Mouse (Mus musculus) kidney, postnatal 4 days (tissue): Measurements from ENCODE around the gene Sorcs1.

ENCODE experiments used
- DNase-seq, 2 experiments: peaks; one replicate each; pipeline ENCODE4 v3.0.0; 2021; ENCODE audit warnings: mixed read lengths in 2 of 2

Sorcs1 gene

GRCm38 (mm10) chr19:50204341-50204740 is 474.1 kb downstream of the Sorcs1 start:
- peak in 1 of 2 experiments; percentile 11 for DNase-seq

- DNase-seq: no peak
These were observed 481.9 kb downstream of the Sorcs1 start for GRCm38 (mm10) chr19:50196592-50196991.

GRCm38 (mm10) chr19:50185769-50186715 is 492.4 kb downstream of the Sorcs1 start:
- DNase-seq: no peak

- peak; percentile 77 for DNase-seq
These were observed 493.4 kb downstream of the Sorcs1 start for GRCm38 (mm10) chr19:50184901-50185623.

- no peak for DNase-seq
These were observed 499.6 kb downstream of the Sorcs1 start for GRCm38 (mm10) chr19:50178851-50179250.

- no peak for DNase-seq
These were observed 500.3 kb downstream of the Sorcs1 start for GRCm38 (mm10) chr19:50178151-50178550.

GRCm38 (mm10) chr19:50171849-50172248 is 506.6 kb downstream of the Sorcs1 start:
- peak; percentile 20 to 25 for DNase-seq

- no peak for DNase-seq
These were observed 527.3 kb downstream of the Sorcs1 start for GRCm38 (mm10) chr19:50151111-50151510.

- DNase-seq: peak; percentile 3 to 16
These were observed 532.5 kb downstream of the Sorcs1 start for GRCm38 (mm10) chr19:50145919-50146318.

GRCm38 (mm10) chr19:50141853-50142252 is 536.6 kb downstream of the Sorcs1 start:
- peak; percentile 6 to 9 for DNase-seq

GRCm38 (mm10) chr19:50134656-50135055 is 543.8 kb downstream of the Sorcs1 start:
- peak; percentile 11 to 16 for DNase-seq

- no peak for DNase-seq
These were observed 572.4 kb downstream of the Sorcs1 start for GRCm38 (mm10) chr19:50105842-50106585.
